Mouse (Mus musculus): ENCODE data around the gene Ftl1. TPM values are rescaled to one million over a fixed set of nuclear protein-coding genes. Genes with fewer than 3 reads are reported as not detected.

The Ftl1 gene
- polyA plus RNA-seq, 1 experiment, result 2,413 TPM

DNA sequence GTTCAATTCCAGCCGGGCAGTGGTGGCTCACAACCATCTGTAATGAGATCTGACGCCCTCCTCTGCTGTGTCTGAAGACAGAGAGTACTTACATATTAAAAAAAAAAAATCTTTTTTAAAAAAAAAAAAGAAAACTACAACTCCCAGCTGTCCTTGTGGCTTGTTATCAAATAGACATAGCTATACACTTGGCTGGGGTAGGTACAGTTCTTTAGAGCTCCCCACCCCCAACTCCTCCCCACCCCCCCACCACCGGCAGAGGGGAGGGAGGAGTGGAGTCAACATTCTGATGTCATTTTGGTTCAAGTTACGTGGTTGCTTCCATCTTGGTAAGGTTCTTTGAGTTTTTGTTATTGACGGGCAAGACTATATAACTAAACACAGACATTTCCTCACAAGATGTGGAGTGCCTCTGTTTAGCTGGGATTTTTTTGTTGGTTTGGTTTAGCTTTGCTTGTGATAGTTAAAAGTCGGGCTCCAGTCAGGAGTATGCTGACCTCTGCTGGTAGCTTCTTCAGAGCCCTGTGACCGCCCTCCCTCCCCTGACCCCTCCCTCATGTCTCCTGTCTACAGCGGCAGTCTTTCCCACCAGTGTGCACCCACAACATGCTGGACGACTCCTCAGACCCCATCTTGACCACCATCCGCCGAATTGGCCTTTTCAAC lies 12.2 kb downstream of the Ftl1 start:
- peak overlapping the region; percentile 47 for H3K4me2 ChIP-seq (ENCODE audit: low read depth)
- H3K79me2 ChIP-seq (ENCODE audit: control insufficient read depth, insufficient read depth), result no peaks in the 10 kb centered on the region
- no peak overlapping the region for H3ac ChIP-seq (ENCODE audit: control insufficient read depth, insufficient read length)
- no peaks in the 10 kb centered on the region for H3K27me3 ChIP-seq (ENCODE audit: control insufficient read depth, insufficient read depth, insufficient read length)
- no peak for TF ChIP-seq POLR2A (IDR thresholded peaks at IDR 0.05; ENCODE audit: insufficient read length, low read depth)
- TF ChIP-seq SRF (IDR thresholded peaks at IDR 0.05; ENCODE audit: control insufficient read depth, insufficient read length, low read depth), result no peak
- TF ChIP-seq REST (IDR thresholded peaks at IDR 0.05; ENCODE audit: insufficient read depth, insufficient read length), result no peak
- TF ChIP-seq MYOD1 (IDR thresholded peaks at IDR 0.05; ENCODE audit: control insufficient read depth in 1 of 3, insufficient read length in 2 of 3, low read depth in 2 of 3), result no peak
- TF ChIP-seq MYOG (IDR thresholded peaks at IDR 0.05; ENCODE audit: control insufficient read depth in 1 of 3, insufficient read depth in 1 of 3, insufficient read length in 2 of 3, low read depth in 2 of 3), result no peak
- no peak for TF ChIP-seq TCF3 (IDR thresholded peaks at IDR 0.05; ENCODE audit: insufficient read length, low read depth)
- no peak for TF ChIP-seq MAX (IDR thresholded peaks at IDR 0.05; ENCODE audit: low read depth)
- TF ChIP-seq CEBPB (IDR thresholded peaks at IDR 0.05; ENCODE audit: insufficient read depth, poor library complexity, severe bottlenecking), result no peak
- TF ChIP-seq E2F4 (IDR thresholded peaks at IDR 0.05; ENCODE audit: insufficient read depth), result no peak
- no peak for TF ChIP-seq USF1 (IDR thresholded peaks at IDR 0.05; ENCODE audit: low read depth)
- no peak for TF ChIP-seq POLR2AphosphoS2 (IDR thresholded peaks at IDR 0.05; ENCODE audit: insufficient read length, low read depth)
- no peak for TF ChIP-seq TCF12 (IDR thresholded peaks at IDR 0.05; ENCODE audit: insufficient read depth, poor library complexity, severe bottlenecking)
- H3K36me3 ChIP-seq (ENCODE audit: control insufficient read depth, insufficient read depth), result peaks cover 63% of the 10 kb centered on the region
- no peak overlapping the region for H3K4me3 ChIP-seq

DNA sequence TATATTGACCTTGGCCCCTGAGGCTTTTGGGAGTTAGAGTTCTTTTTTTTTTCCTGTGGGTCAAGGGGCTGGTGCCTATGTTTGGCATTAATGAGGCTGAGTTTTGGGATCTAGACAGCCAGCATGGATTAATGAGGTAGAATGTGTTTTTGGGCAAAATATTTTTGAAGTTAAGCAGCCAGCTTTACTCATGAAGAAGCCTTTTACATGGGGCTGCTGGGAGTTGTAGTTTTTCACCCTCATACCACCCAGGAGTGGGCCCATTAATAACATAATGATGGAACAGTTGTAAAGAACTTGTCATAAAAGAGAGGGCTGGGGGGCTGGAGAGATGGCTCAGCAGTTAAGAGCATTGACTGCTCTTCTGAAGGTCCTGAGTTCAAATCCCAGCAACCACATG lies 13.1 kb downstream of the Ftl1 start:
- Histone ChIP-seq H3K79me2 (ENCODE audit: control insufficient read depth, insufficient read depth) (no peaks in the 10 kb centered on the region), H3K27me3 (ENCODE audit: control insufficient read depth, insufficient read depth, insufficient read length) (no peaks in the 10 kb centered on the region), H3ac (ENCODE audit: control insufficient read depth, insufficient read length) (no peak overlapping the region), H3K36me3 (ENCODE audit: control insufficient read depth, insufficient read depth) (peaks cover 60% of the 10 kb centered on the region), H3K4me2 (ENCODE audit: low read depth) (no peak overlapping the region), H3K4me3 (no peak overlapping the region)
- no peak for TF ChIP-seq POLR2A (IDR thresholded peaks at IDR 0.05; ENCODE audit: insufficient read length, low read depth)
- TF ChIP-seq TCF3 (IDR thresholded peaks at IDR 0.05; ENCODE audit: insufficient read length, low read depth), result no peak

GRCm38 (mm10) chr7:45443526-45444420 lies 15.9 kb downstream of the Ftl1 start:
- H3K4me3 ChIP-seq, result no peak overlapping the region
- no peak for TF ChIP-seq USF1 (IDR thresholded peaks at IDR 0.05; ENCODE audit: low read depth)
- TF ChIP-seq MYOG (IDR thresholded peaks at IDR 0.05; ENCODE audit: control insufficient read depth in 1 of 3, insufficient read depth in 1 of 3, insufficient read length in 2 of 3, low read depth in 2 of 3), result no peak
- TF ChIP-seq REST (IDR thresholded peaks at IDR 0.05; ENCODE audit: insufficient read depth, insufficient read length), result no peak
- no peak for TF ChIP-seq SRF (IDR thresholded peaks at IDR 0.05; ENCODE audit: control insufficient read depth, insufficient read length, low read depth)
- TF ChIP-seq POLR2AphosphoS2 (IDR thresholded peaks at IDR 0.05; ENCODE audit: insufficient read length, low read depth), result no peak
- TF ChIP-seq POLR2A (IDR thresholded peaks at IDR 0.05; ENCODE audit: insufficient read length, low read depth), result no peak
- TF ChIP-seq MAX (IDR thresholded peaks at IDR 0.05; ENCODE audit: low read depth), result no peak
- H3K27me3 ChIP-seq (ENCODE audit: control insufficient read depth, insufficient read depth, insufficient read length), result no peaks in the 10 kb centered on the region
- H3ac ChIP-seq (ENCODE audit: control insufficient read depth, insufficient read length), result no peak overlapping the region
- H3K36me3 ChIP-seq (ENCODE audit: control insufficient read depth, insufficient read depth), result peaks cover 62% of the 10 kb centered on the region
- H3K4me2 ChIP-seq (ENCODE audit: low read depth), result no peak overlapping the region
- H3K79me2 ChIP-seq (ENCODE audit: control insufficient read depth, insufficient read depth), result no peaks in the 10 kb centered on the region

DNA sequence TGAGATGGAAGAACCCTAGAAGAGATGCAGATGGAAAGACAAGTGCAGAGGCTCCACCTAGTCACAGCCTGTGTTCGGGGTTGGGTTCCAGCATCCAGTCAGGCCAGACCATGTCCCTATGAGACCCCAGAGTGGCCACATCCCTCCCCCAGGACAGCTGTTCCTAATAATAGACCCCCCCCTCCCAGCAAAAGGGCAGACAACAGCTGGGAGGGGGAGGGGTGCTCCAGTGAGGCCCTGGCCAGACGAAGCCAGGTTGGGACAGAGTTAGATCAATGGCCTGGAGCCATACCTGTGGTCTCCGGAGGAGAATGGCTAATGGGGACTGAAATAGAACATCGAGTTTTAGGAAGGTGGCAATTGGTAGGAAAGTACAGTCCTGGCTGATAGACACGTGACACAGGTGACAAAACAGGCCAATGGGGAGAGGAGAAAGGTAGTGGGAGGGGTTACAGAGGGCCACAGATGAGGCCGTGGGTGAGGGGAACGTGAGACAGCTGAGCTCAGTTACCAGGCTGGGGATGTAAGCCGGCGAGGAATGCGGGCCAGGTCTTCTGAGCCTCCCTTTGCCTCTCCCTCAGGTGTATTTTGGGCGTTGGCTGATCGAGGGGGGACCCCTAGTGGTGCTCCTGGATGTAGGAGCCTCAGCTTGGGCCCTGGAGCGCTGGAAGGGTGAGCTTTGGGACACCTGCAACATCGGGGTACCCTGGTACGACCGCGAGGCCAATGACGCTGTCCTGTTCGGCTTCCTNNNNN lies 22.0 kb downstream of the Ftl1 start, which contains the start of gene Ruvbl2:
Ruvbl2 (minus strand) TSS at position 576 of the 756 bp plus-strand sequence.
- H3K27me3 ChIP-seq (ENCODE audit: control insufficient read depth, insufficient read depth, insufficient read length), result no peaks in the 10 kb centered on the region
- peaks cover 42% of the 10 kb centered on the region for H3K79me2 ChIP-seq (ENCODE audit: control insufficient read depth, insufficient read depth)
- peaks cover 31% of the 10 kb centered on the region for H3K36me3 ChIP-seq (ENCODE audit: control insufficient read depth, insufficient read depth)
- TF ChIP-seq MYOD1 (IDR thresholded peaks at IDR 0.05; ENCODE audit: control insufficient read depth in 1 of 3, insufficient read length in 2 of 3, low read depth in 2 of 3) (peak; percentile 80 to 96 (median 93)), SRF (IDR thresholded peaks at IDR 0.05; ENCODE audit: control insufficient read depth, insufficient read length, low read depth) (no peak), POLR2A (IDR thresholded peaks at IDR 0.05; ENCODE audit: insufficient read length, low read depth) (peak; percentile 33), POLR2AphosphoS2 (IDR thresholded peaks at IDR 0.05; ENCODE audit: insufficient read length, low read depth) (peak; percentile 74), REST (IDR thresholded peaks at IDR 0.05; ENCODE audit: insufficient read depth, insufficient read length) (no peak), USF1 (IDR thresholded peaks at IDR 0.05; ENCODE audit: low read depth) (peak; percentile 10), TCF12 (IDR thresholded peaks at IDR 0.05; ENCODE audit: insufficient read depth, poor library complexity, severe bottlenecking) (peak; percentile 87), MAX (IDR thresholded peaks at IDR 0.05; ENCODE audit: low read depth) (no peak), TCF3 (IDR thresholded peaks at IDR 0.05; ENCODE audit: insufficient read length, low read depth) (peak; percentile 42), CEBPB (IDR thresholded peaks at IDR 0.05; ENCODE audit: insufficient read depth, poor library complexity, severe bottlenecking) (no peak), E2F4 (IDR thresholded peaks at IDR 0.05; ENCODE audit: insufficient read depth) (no peak), MYOG (IDR thresholded peaks at IDR 0.05; ENCODE audit: control insufficient read depth in 1 of 3, insufficient read depth in 1 of 3, insufficient read length in 2 of 3, low read depth in 2 of 3) (peak; percentile 79 to 97 (median 94))
- H3ac ChIP-seq (ENCODE audit: control insufficient read depth, insufficient read length), result no peak within 1 kb of the TSS
- peak within 1 kb of the TSS; percentile 92 for H3K4me3 ChIP-seq
- peak within 1 kb of the TSS; percentile 96 for H3K4me2 ChIP-seq (ENCODE audit: low read depth)

Measured in myocyte (in vitro differentiated cells).